Mouse (Mus musculus): ENCODE results near the gene Mum1.

DNA sequence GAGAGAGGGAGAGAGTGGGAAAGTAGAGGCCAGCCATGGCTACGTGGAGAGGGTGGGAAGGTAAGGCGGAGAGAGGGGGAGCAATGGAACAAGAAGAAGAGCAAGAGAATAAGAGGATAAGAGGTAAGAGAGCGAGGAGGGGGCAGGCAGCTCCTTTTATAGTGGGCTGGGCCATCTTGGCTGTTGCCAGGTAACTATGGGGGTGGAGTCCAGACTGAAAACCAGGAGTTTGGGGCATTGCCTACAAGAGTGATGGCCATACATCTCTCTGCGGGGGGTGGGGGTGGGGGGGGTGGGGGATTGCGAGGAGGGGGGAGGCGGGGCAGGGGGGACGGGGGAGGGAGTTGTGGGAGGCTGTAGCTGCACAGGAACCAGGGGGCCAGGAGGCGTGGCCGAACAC, 5.6 kb upstream of the Mum1 start:
- TF ChIP-seq CTCF (conservative IDR thresholded peaks at IDR 0.05; ENCODE audit: low read length), result no peak
- TF ChIP-seq NANOG (IDR thresholded peaks at IDR 0.05; ENCODE audit: borderline replicate concordance, low read length), result no peak
